Mouse (Mus musculus) liver, embryonic 11.5 days (tissue): ENCODE results near the gene Dusp5. TPM values are rescaled to one million over a fixed set of nuclear protein-coding genes. Genes with fewer than 3 reads are reported as not detected.

ENCODE experiments used
- ATAC-seq: fragments of 200-750 bp; cut with Nextera tagmentation; replicated peaks from 2 replicates; pipeline ENCODE4 v1.8.0; 2017; ENCODE audit warnings: moderate number of reproducible peaks, mild to moderate bottlenecking, moderate TSS enrichment, moderate library complexity; ENCODE audit not compliant: low FRiP score
- DNase-seq: peaks from one replicate; pipeline ENCODE4 v3.0.0-alpha.2; 2017; ENCODE audit warnings: low spot score
- H3K27ac ChIP-seq: fragments of 300-500 bp; sonication (generic); 2 replicates; pipeline ENCODE4 v1.5.1; 2014; ENCODE audit warnings: mild to moderate bottlenecking, low read depth, low read length, control low read depth
- H3K27me3 ChIP-seq: fragments of 300-500 bp; sonication (generic); replicated peaks from 2 replicates; pipeline ENCODE4 v1.6.1; 2014; ENCODE audit warnings: low read length, mixed read lengths; ENCODE audit not compliant: control insufficient read depth, insufficient read depth
- H3K36me3 ChIP-seq: fragments of 300-500 bp; sonication (generic); 2 replicates; pipeline ENCODE4 v1.6.1; 2014; ENCODE audit warnings: mild to moderate bottlenecking, low read length, moderate library complexity, mixed read lengths; ENCODE audit not compliant: control insufficient read depth, insufficient read depth
- H3K4me1 ChIP-seq: fragments of 300-500 bp; sonication (generic); replicated peaks from 2 replicates; pipeline ENCODE4 v1.6.1; 2014; ENCODE audit warnings: low read length, mixed read lengths; ENCODE audit not compliant: control insufficient read depth, insufficient read depth
- H3K4me2 ChIP-seq: fragments of 300-500 bp; sonication (generic); 2 replicates; pipeline ENCODE4 v1.6.1; 2014; ENCODE audit warnings: mild to moderate bottlenecking, control low read depth, moderate library complexity
- H3K4me3 ChIP-seq: fragments of 300-500 bp; sonication (generic); 2 replicates; pipeline ENCODE4 v1.5.1; 2014; ENCODE audit warnings: low read depth, low read length, control low read depth
- H3K9ac ChIP-seq: fragments of 300-500 bp; sonication (generic); 2 replicates; pipeline ENCODE4 v1.6.1; 2014; ENCODE audit warnings: low read depth, low read length, control low read depth
- H3K9me3 ChIP-seq: fragments of 300-500 bp; sonication (generic); 2 replicates; pipeline ENCODE4 v1.6.1; 2016; ENCODE audit warnings: low read length, inconsistent platforms, mixed read lengths; ENCODE audit not compliant: control insufficient read depth
- WGBS: fragments of 180-500 bp; shearing (Covaris S2); extraction: QIAGEN DNeasy Blood & Tissue Kit; methylation state at CpG from one replicate; pipeline ENCODE4 v1.1.7; 2014; 5-methylcytosine and 5-hydroxymethylcytosine counted together
- polyA plus RNA-seq: library from polyadenylated mRNA; unstranded; fragments of >200 nt; fragmentation: Nextera tagmentation; extraction: Ambion mirVana; gene quantifications from 2 replicates; pipeline ENCODE4 v1.2.1, GENCODE M21; 2014

Dusp5 gene
- polyA plus RNA-seq, 1 experiment from 2014 or later: 6.7 TPM

DNA sequence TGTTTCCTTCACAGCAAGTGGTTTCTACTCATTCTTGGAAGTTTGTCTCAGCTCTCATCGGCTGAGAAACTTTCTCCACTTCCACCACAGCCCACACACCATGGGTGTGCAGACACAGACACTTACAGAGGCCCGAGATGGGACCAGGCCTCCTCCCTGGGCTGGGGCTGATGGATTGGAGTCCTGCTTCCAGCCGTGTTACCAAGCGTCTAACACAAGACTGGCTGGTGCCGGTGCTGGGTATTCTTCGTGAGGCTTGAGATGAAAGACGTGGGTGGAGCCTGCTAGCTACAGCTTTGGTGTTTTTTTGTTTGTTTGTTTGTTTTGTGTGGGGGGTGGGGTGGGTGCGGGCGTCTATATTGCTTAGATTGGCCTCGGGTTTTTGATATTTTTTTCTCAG, 1.4 kb upstream of the Dusp5 start:
- Histone ChIP-seq H3K36me3 (no peaks in the 10 kb centered on the region), H3K9ac (no peak overlapping the region), H3K4me3 (no peak overlapping the region), H3K4me2 (no peak overlapping the region), H3K27me3 (peaks cover 22% of the 10 kb centered on the region), H3K27ac (no peak overlapping the region), H3K9me3 (no peaks in the 10 kb centered on the region), H3K4me1 (peaks cover 22% of the 10 kb centered on the region; the same call in 1 of the 2 replicates)
- ATAC-seq: no peak
- WGBS: 42% methylated on average over 10 of the region's 10 CpGs
- no peak for DNase-seq

DNA sequence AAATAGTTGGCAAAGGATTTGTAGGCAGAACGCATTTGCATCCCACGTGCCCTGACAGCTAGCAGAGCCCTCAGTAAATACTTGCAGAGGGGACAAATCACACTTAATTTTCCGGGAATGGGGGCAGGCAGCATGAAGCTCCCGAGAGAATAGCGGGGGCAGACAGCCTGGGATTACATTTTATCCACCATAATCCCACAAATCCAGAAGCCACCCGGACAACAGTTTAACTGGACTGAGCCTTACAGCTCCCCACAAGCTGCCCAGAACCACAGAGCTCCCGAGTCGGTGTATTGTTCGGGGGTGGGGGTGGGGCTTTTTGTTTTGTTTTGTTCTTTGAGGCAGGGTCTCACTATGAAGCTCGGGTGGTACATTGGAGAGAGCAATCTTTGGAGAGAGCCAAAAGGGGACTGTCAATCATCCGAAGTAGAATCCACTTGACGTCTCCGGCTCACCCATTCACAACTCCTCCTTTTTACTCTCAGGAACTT, 733 bp upstream of the Dusp5 start:
- ATAC-seq: no peak

GRCm38 (mm10) chr19:53529455-53529704, 471 bp downstream of the Dusp5 start:
- no peaks in the 10 kb centered on the region for H3K9me3 ChIP-seq
- H3K4me1 ChIP-seq: peaks cover 22% of the 10 kb centered on the region; the same call in 1 of the 2 replicates
- H3K36me3 ChIP-seq: no peaks in the 10 kb centered on the region
- under 1% methylated on average over 33 of the region's 36 CpGs for WGBS
- no peak for DNase-seq
- H3K4me3 ChIP-seq: peak overlapping the region; percentile 64
- peak overlapping the region; percentile 40; the same call in 1 of the 2 replicates for H3K27ac ChIP-seq
- peak overlapping the region; percentile 51 for H3K9ac ChIP-seq
- H3K4me2 ChIP-seq: peak overlapping the region; percentile 92
- no peak for ATAC-seq
- H3K27me3 ChIP-seq: peaks cover 22% of the 10 kb centered on the region

More for the DNA sequence above, 733 bp upstream of the Dusp5 start:
- Histone ChIP-seq H3K9ac (peak overlapping the region; percentile 63), H3K27ac (no peak overlapping the region), H3K9me3 (no peaks in the 10 kb centered on the region), H3K4me3 (peak overlapping the region; percentile 64), H3K27me3 (peaks cover 22% of the 10 kb centered on the region), H3K36me3 (no peaks in the 10 kb centered on the region), H3K4me1 (peaks cover 22% of the 10 kb centered on the region; the same call in 1 of the 2 replicates), H3K4me2 (peak overlapping the region; percentile 92)
- 5% methylated on average over 13 of the region's 13 CpGs for WGBS
- DNase-seq: no peak

DNA sequence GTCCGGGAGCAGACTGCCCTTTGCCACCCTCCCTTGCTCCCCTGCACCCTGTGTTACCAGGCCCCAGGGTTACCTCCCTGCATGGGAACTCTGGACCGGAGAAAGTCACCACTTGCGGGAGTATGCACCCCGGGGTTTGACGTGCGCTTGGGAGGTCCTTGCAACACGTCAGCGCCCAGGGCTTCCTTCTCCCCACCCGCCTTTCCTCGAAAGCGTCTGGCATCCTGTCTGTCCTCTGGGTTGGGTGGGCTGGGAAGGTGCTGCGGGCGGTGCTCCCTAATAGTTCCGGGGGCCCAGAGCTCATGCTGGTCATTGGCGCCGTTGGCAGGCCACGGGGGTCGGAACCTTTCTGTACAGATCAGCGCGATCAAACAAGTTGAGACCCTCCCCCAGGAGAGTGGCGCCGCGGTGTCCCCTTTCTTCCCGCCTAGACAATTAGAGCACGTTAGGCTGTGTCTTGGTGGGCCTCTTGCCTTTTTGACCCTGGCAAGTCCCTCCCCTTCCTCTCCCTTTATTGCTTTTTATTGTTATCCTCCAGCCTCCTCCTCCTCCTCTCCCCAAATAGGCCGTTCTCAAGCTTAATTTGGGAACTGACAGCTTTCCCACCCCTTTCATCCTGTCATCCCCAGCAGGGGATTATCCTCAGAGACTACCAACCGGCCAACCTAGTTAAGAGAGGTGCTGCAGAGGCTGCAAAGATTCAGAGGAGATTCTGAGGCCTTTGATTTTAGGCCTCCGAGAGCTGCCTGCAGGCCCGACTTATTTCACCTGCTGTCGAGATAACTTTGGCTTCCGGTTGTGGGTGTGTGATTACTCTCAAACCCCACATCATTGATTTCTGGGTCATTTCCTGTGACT, 1.0 kb downstream of the Dusp5 start:
- Histone ChIP-seq H3K9ac (peak overlapping the region; percentile 51), H3K4me1 (peaks cover 22% of the 10 kb centered on the region; the same call in 1 of the 2 replicates), H3K27ac (no peak overlapping the region; the same call in 1 of the 2 replicates), H3K9me3 (no peaks in the 10 kb centered on the region), H3K4me2 (peak overlapping the region; percentile 92), H3K4me3 (peak overlapping the region; percentile 64), H3K27me3 (peaks cover 22% of the 10 kb centered on the region), H3K36me3 (no peaks in the 10 kb centered on the region)
- WGBS: 3% methylated on average over 31 of the region's 31 CpGs
- ATAC-seq (peak; percentile 9; the same call in 1 of the 2 replicates), DNase-seq (no peak)

DNA sequence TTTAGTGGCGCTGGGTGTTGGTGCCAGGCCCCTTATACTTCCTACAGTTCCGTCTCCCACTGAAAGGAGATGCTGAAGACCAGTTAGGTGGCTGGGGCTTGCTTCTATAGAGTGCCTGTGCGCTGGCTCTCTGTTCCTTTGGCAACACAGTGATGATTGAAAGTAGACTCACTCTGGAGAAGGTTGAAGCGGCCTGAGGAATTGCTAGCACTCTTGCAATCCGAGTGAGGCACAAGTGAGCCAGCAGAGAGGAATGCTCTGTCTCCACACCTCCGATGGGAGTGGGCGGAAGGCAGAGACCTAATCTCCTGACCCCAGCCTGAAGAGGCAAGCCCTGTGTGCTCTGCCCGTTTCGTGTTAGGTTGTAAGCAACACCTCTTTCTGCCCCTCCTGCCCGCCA, 2.5 kb downstream of the Dusp5 start:
- Histone ChIP-seq H3K27me3 (peaks cover 22% of the 10 kb centered on the region), H3K9me3 (no peaks in the 10 kb centered on the region), H3K27ac (no peak overlapping the region), H3K4me3 (no peak overlapping the region), H3K9ac (no peak overlapping the region), H3K4me1 (peaks cover 22% of the 10 kb centered on the region; the same call in 1 of the 2 replicates), H3K4me2 (peak overlapping the region; percentile 92), H3K36me3 (0 out of 2 replicates have a peak, but pooled peaks cover 2% of the 10 kb centered on the region)
- no peak for DNase-seq
- WGBS: 47% methylated on average over 10 of the region's 10 CpGs
- ATAC-seq: no peak

DNA sequence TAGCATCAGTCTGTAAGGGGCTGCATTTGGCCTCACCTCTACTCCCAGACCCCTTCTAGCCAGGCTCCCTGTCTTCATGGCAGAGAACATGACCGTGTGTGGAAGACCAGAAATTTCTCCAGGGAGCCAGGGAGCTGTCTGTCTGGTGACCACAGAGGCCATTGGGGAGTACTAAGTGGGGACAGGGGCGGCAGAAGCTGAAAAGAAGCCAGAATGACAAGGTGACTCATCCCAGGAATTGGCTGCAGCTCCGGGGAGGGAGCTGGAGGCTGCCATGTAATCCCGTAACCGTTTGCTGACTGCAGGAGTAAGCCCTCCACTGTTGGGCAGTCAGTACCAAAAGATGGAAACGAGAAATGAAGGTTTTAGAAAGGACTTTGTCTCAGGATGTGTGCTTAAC, 3.1 kb downstream of the Dusp5 start:
- Histone ChIP-seq H3K9ac (no peak overlapping the region), H3K4me1 (peaks cover 22% of the 10 kb centered on the region; the same call in 1 of the 2 replicates)

GRCm38 (mm10) chr19:53532676-53533075, 3.8 kb downstream of the Dusp5 start:
- no peak for DNase-seq
- Histone ChIP-seq H3K4me1 (peaks cover 22% of the 10 kb centered on the region; the same call in 1 of the 2 replicates), H3K9ac (no peak overlapping the region), H3K27me3 (peaks cover 22% of the 10 kb centered on the region), H3K4me2 (no peak overlapping the region), H3K27ac (no peak overlapping the region), H3K9me3 (no peaks in the 10 kb centered on the region), H3K4me3 (no peak overlapping the region), H3K36me3 (0 out of 2 replicates have a peak, but pooled peaks cover 2% of the 10 kb centered on the region)
- 63% methylated on average over 6 of the region's 6 CpGs for WGBS
- no peak for ATAC-seq

More for the DNA sequence above, 3.1 kb downstream of the Dusp5 start:
- Histone ChIP-seq H3K4me3 (no peak overlapping the region), H3K27ac (no peak overlapping the region), H3K9me3 (no peaks in the 10 kb centered on the region), H3K27me3 (peaks cover 22% of the 10 kb centered on the region), H3K4me2 (peak overlapping the region; percentile 92), H3K36me3 (0 out of 2 replicates have a peak, but pooled peaks cover 2% of the 10 kb centered on the region)
- WGBS: 53% methylated on average over 6 of the region's 6 CpGs
- ATAC-seq: no peak
- DNase-seq: no peak

- Histone ChIP-seq H3K4me1 (peaks cover 22% of the 10 kb centered on the region; the same call in 1 of the 2 replicates), H3K4me3 (no peak overlapping the region), H3K9ac (no peak overlapping the region), H3K27me3 (peaks cover 19% of the 10 kb centered on the region), H3K27ac (no peak overlapping the region), H3K4me2 (no peak overlapping the region), H3K9me3 (no peaks in the 10 kb centered on the region), H3K36me3 (0 out of 2 replicates have a peak, but pooled peaks cover 2% of the 10 kb centered on the region)
- WGBS: 82% methylated on average over 7 of the region's 7 CpGs
- DNase-seq: no peak
- no peak for ATAC-seq
Measured at GRCm38 (mm10) chr19:53533236-53533635, 4.3 kb downstream of the Dusp5 start.
